Mouse (Mus musculus): ENCODE data around the gene Art2b.
"Not testable (repeated sequence)": the region's sequence is repeated elsewhere in the genome, so short reads cannot be mapped to it uniquely, and the experiment has no call there.

Gene Art2b

GRCm38 (mm10) chr7:101564086-101564485 lies 21.3 kb downstream of the Art2b start:
- in situ Hi-C loops (cut with MboI, MseI): no loop called here

GRCm38 (mm10) chr7:101559393-101559792 lies 26.0 kb downstream of the Art2b start:
- in situ Hi-C loops (cut with MboI, MseI): not testable (repeated sequence)

GRCm38 (mm10) chr7:101557391-101557790 lies 28.0 kb downstream of the Art2b start:
- in situ Hi-C loops (cut with MboI, MseI): no loop called here

- in situ Hi-C loops (cut with MboI, MseI): not testable (repeated sequence)
These were observed 29.9 kb downstream of the Art2b start for GRCm38 (mm10) chr7:101555473-101555872.

- in situ Hi-C loops (cut with MboI, MseI): no loop called here
These were observed 33.9 kb downstream of the Art2b start for GRCm38 (mm10) chr7:101551530-101551929.

GRCm38 (mm10) chr7:101550686-101551485 lies 34.5 kb downstream of the Art2b start:
- in situ Hi-C loops (cut with MboI, MseI): no loop called here

GRCm38 (mm10) chr7:101549266-101549665 lies 36.1 kb downstream of the Art2b start:
- in situ Hi-C loops (cut with MboI, MseI): loop anchor here (10.0 kb wide), 1 partner anchor 76 kb away; no protein-coding TSS in a partner anchor

GRCm38 (mm10) chr7:101547651-101548050 lies 37.7 kb downstream of the Art2b start:
- in situ Hi-C loops (cut with MboI, MseI): loop anchor here (10.0 kb wide), 1 partner anchor 77 kb away; no protein-coding TSS in a partner anchor

GRCm38 (mm10) chr7:101541734-101542133 lies 43.7 kb downstream of the Art2b start:
- in situ Hi-C loops (cut with MboI, MseI): loop anchor here (10.0 kb wide), 1 partner anchor 83 kb away; no protein-coding TSS in a partner anchor

GRCm38 (mm10) chr7:101541132-101541531 lies 44.3 kb downstream of the Art2b start:
- in situ Hi-C loops (cut with MboI, MseI): loop anchor here (10.0 kb wide), 1 partner anchor 84 kb away; no protein-coding TSS in a partner anchor

GRCm38 (mm10) chr7:101540684-101541083 lies 44.7 kb downstream of the Art2b start:
- in situ Hi-C loops (cut with MboI, MseI): loop anchor here (10.0 kb wide), 1 partner anchor 84 kb away; no protein-coding TSS in a partner anchor

GRCm38 (mm10) chr7:101539774-101540173 lies 45.6 kb downstream of the Art2b start:
- in situ Hi-C loops (cut with MboI, MseI): loop anchor here (10.0 kb wide), 1 partner anchor 85 kb away; no protein-coding TSS in a partner anchor

GRCm38 (mm10) chr7:101538141-101538933 lies 47.1 kb downstream of the Art2b start:
- in situ Hi-C loops (cut with MboI, MseI): no loop called here

- in situ Hi-C loops (cut with MboI, MseI): no loop called here
These were observed 47.9 kb downstream of the Art2b start for GRCm38 (mm10) chr7:101537541-101537940.

GRCm38 (mm10) chr7:101535517-101535916 lies 49.9 kb downstream of the Art2b start:
- in situ Hi-C loops (cut with MboI, MseI): no loop called here

- in situ Hi-C loops (cut with MboI, MseI): no loop called here
These were observed 50.3 kb downstream of the Art2b start for GRCm38 (mm10) chr7:101535102-101535501.

GRCm38 (mm10) chr7:101534428-101534827 lies 51.0 kb downstream of the Art2b start:
- in situ Hi-C loops (cut with MboI, MseI): no loop called here

Measured in T-helper 2 cell (primary cell).